Mouse (Mus musculus): Measurements from ENCODE around the gene Ifit3. TPM values are rescaled to one million over a fixed set of nuclear protein-coding genes. Genes with fewer than 3 reads are reported as not detected.
"Not testable (repeated sequence)": the region's sequence is repeated elsewhere in the genome, so short reads cannot be mapped to it uniquely, and the experiment has no call there.

Ifit3 gene
- 0.20 and 0.49 TPM in 2 replicates for polyA plus RNA-seq (2014; fragmentation: Nextera tagmentation; extraction: Ambion mirVana)

- not testable (repeated sequence) for H3K4me3 ChIP-seq (ENCODE audit: low read depth, low read length); H3K27ac ChIP-seq (replicated peaks; ENCODE audit: low read depth, low read length); ATAC-seq (replicated peaks; ENCODE audit: insufficient number of reproducible peaks, low FRiP score, low TSS enrichment, low read depth); H3K9me3 ChIP-seq (replicated peaks; ENCODE audit: control insufficient read depth, low read length); H3K4me2 ChIP-seq (ENCODE audit: low read depth, low read length); DNase-seq (ENCODE audit: low spot score); H3K9ac ChIP-seq (replicated peaks; ENCODE audit: low read length); H3K4me1 ChIP-seq (ENCODE audit: control insufficient read depth, insufficient read depth, low read length); H3K36me3 ChIP-seq (replicated peaks; ENCODE audit: control insufficient read depth, insufficient read depth, low read depth, low read length); H3K27me3 ChIP-seq (ENCODE audit: control insufficient read depth, insufficient read depth, low read length)
- 49% methylated on average over 2 of the region's 2 CpGs for WGBS
Observed at GRCm38 (mm10) chr19:34583126-34583766, at the start of gene Ifit3. Gene Ifit3 (plus strand): TSS chr19:34583531.

- no peaks in the 10 kb centered on the region for H3K9me3 ChIP-seq (replicated peaks; ENCODE audit: control insufficient read depth, low read length)
- H3K27ac ChIP-seq (replicated peaks; ENCODE audit: low read depth, low read length), result no peak overlapping the region
- no peaks in the 10 kb centered on the region for H3K4me1 ChIP-seq (ENCODE audit: control insufficient read depth, insufficient read depth, low read length)
- H3K4me2 ChIP-seq (ENCODE audit: low read depth, low read length), result no peak overlapping the region
- H3K9ac ChIP-seq (replicated peaks; ENCODE audit: low read length), result no peak overlapping the region
- H3K36me3 ChIP-seq (replicated peaks; ENCODE audit: control insufficient read depth, insufficient read depth, low read depth, low read length), result no peaks in the 10 kb centered on the region
- no peak for ATAC-seq (replicated peaks; ENCODE audit: insufficient number of reproducible peaks, low FRiP score, low TSS enrichment, low read depth)
- 85% methylated on average over 1 of the region's 1 CpGs for WGBS
- H3K27me3 ChIP-seq (ENCODE audit: control insufficient read depth, insufficient read depth, low read length), result no peaks in the 10 kb centered on the region
- no peak for DNase-seq (ENCODE audit: low spot score)
- H3K4me3 ChIP-seq (ENCODE audit: low read depth, low read length), result no peak overlapping the region
Observed at GRCm38 (mm10) chr19:34539422-34539821, 43.9 kb upstream of the Ifit3 start.

GRCm38 (mm10) chr19:34546211-34546610 is 37.1 kb upstream of the Ifit3 start:
- H3K4me2 ChIP-seq (ENCODE audit: low read depth, low read length), result no peak overlapping the region
- H3K9ac ChIP-seq (replicated peaks; ENCODE audit: low read length), result no peak overlapping the region
- no peaks in the 10 kb centered on the region for H3K9me3 ChIP-seq (replicated peaks; ENCODE audit: control insufficient read depth, low read length)
- no peaks in the 10 kb centered on the region for H3K4me1 ChIP-seq (ENCODE audit: control insufficient read depth, insufficient read depth, low read length)
- DNase-seq (ENCODE audit: low spot score) (no peak), ATAC-seq (replicated peaks; ENCODE audit: insufficient number of reproducible peaks, low FRiP score, low TSS enrichment, low read depth) (no peak)
- no peak overlapping the region for H3K4me3 ChIP-seq (ENCODE audit: low read depth, low read length)
- no peaks in the 10 kb centered on the region for H3K27me3 ChIP-seq (ENCODE audit: control insufficient read depth, insufficient read depth, low read length)
- no peaks in the 10 kb centered on the region for H3K36me3 ChIP-seq (replicated peaks; ENCODE audit: control insufficient read depth, insufficient read depth, low read depth, low read length)
- H3K27ac ChIP-seq (replicated peaks; ENCODE audit: low read depth, low read length), result no peak overlapping the region
- WGBS, result 87% methylated on average over 4 of the region's 4 CpGs

GRCm38 (mm10) chr19:34547976-34548375 is 35.4 kb upstream of the Ifit3 start:
- Histone ChIP-seq H3K4me2 (ENCODE audit: low read depth, low read length) (no peak overlapping the region), H3K9me3 (replicated peaks; ENCODE audit: control insufficient read depth, low read length) (no peaks in the 10 kb centered on the region), H3K36me3 (replicated peaks; ENCODE audit: control insufficient read depth, insufficient read depth, low read depth, low read length) (no peaks in the 10 kb centered on the region), H3K9ac (replicated peaks; ENCODE audit: low read length) (no peak overlapping the region), H3K4me3 (ENCODE audit: low read depth, low read length) (no peak overlapping the region), H3K27ac (replicated peaks; ENCODE audit: low read depth, low read length) (no peak overlapping the region), H3K27me3 (ENCODE audit: control insufficient read depth, insufficient read depth, low read length) (no peaks in the 10 kb centered on the region), H3K4me1 (ENCODE audit: control insufficient read depth, insufficient read depth, low read length) (no peaks in the 10 kb centered on the region)
- 27% methylated on average over 7 of the region's 7 CpGs for WGBS
- no peak for ATAC-seq (replicated peaks; ENCODE audit: insufficient number of reproducible peaks, low FRiP score, low TSS enrichment, low read depth)
- peak; percentile 80 for DNase-seq (ENCODE audit: low spot score)

- H3K4me1 ChIP-seq (ENCODE audit: control insufficient read depth, insufficient read depth, low read length), result no peaks in the 10 kb centered on the region; the same call in 1 of the 2 replicates
- H3K9me3 ChIP-seq (replicated peaks; ENCODE audit: control insufficient read depth, low read length), result no peaks in the 10 kb centered on the region
- no peak for ATAC-seq (replicated peaks; ENCODE audit: insufficient number of reproducible peaks, low FRiP score, low TSS enrichment, low read depth)
- 0 out of 2 replicates have a peak overlapping the region, but pooled peaks have one; percentile 32 for H3K9ac ChIP-seq (replicated peaks; ENCODE audit: low read length)
- peak overlapping the region; percentile 51 for H3K4me2 ChIP-seq (ENCODE audit: low read depth, low read length)
- WGBS, result 41% methylated on average over 4 of the region's 4 CpGs
- H3K4me3 ChIP-seq (ENCODE audit: low read depth, low read length), result peak overlapping the region; percentile 50
- DNase-seq (ENCODE audit: low spot score), result no peak
- no peaks in the 10 kb centered on the region for H3K36me3 ChIP-seq (replicated peaks; ENCODE audit: control insufficient read depth, insufficient read depth, low read depth, low read length)
- no peaks in the 10 kb centered on the region for H3K27me3 ChIP-seq (ENCODE audit: control insufficient read depth, insufficient read depth, low read length)
- H3K27ac ChIP-seq (replicated peaks; ENCODE audit: low read depth, low read length), result no peak overlapping the region
Observed at GRCm38 (mm10) chr19:34550205-34550533, 33.2 kb upstream of the Ifit3 start.

- DNase-seq (ENCODE audit: low spot score) (peak; percentile 85), ATAC-seq (replicated peaks; ENCODE audit: insufficient number of reproducible peaks, low FRiP score, low TSS enrichment, low read depth) (peak; percentile 93)
- Histone ChIP-seq H3K9me3 (replicated peaks; ENCODE audit: control insufficient read depth, low read length) (no peaks in the 10 kb centered on the region), H3K27ac (replicated peaks; ENCODE audit: low read depth, low read length) (no peak within 1 kb of the TSS), H3K4me3 (ENCODE audit: low read depth, low read length) (peak within 1 kb of the TSS; percentile 50), H3K4me1 (ENCODE audit: control insufficient read depth, insufficient read depth, low read length) (no peaks in the 10 kb centered on the region; the same call in 1 of the 2 replicates), H3K9ac (replicated peaks; ENCODE audit: low read length) (peak within 1 kb of the TSS; percentile 49), H3K4me2 (ENCODE audit: low read depth, low read length) (peak within 1 kb of the TSS; percentile 51), H3K36me3 (replicated peaks; ENCODE audit: control insufficient read depth, insufficient read depth, low read depth, low read length) (no peaks in the 10 kb centered on the region), H3K27me3 (ENCODE audit: control insufficient read depth, insufficient read depth, low read length) (no peaks in the 10 kb centered on the region)
- WGBS, result under 1% methylated on average over 22 of the region's 22 CpGs
Observed at GRCm38 (mm10) chr19:34550534-34551223, 32.7 kb upstream of the Ifit3 start, which contains the start of gene Ifit2. Gene Ifit2 (plus strand): TSS chr19:34550694.

- 60% methylated on average over 5 of the region's 5 CpGs for WGBS
- no peak for DNase-seq (ENCODE audit: low spot score)
- Histone ChIP-seq H3K27me3 (ENCODE audit: control insufficient read depth, insufficient read depth, low read length) (no peaks in the 10 kb centered on the region), H3K4me3 (ENCODE audit: low read depth, low read length) (no peak overlapping the region), H3K4me1 (ENCODE audit: control insufficient read depth, insufficient read depth, low read length) (no peaks in the 10 kb centered on the region; the same call in 1 of the 2 replicates), H3K9me3 (replicated peaks; ENCODE audit: control insufficient read depth, low read length) (no peaks in the 10 kb centered on the region), H3K36me3 (replicated peaks; ENCODE audit: control insufficient read depth, insufficient read depth, low read depth, low read length) (no peaks in the 10 kb centered on the region), H3K27ac (replicated peaks; ENCODE audit: low read depth, low read length) (no peak overlapping the region), H3K9ac (replicated peaks; ENCODE audit: low read length) (no peak overlapping the region), H3K4me2 (ENCODE audit: low read depth, low read length) (no peak overlapping the region)
- ATAC-seq (replicated peaks; ENCODE audit: insufficient number of reproducible peaks, low FRiP score, low TSS enrichment, low read depth), result no peak
Observed at GRCm38 (mm10) chr19:34551981-34552380, 31.4 kb upstream of the Ifit3 start.

GRCm38 (mm10) chr19:34553021-34553420 is 30.3 kb upstream of the Ifit3 start:
- 54% methylated on average over 6 of the region's 6 CpGs for WGBS
- no peaks in the 10 kb centered on the region; the same call in 1 of the 2 replicates for H3K4me1 ChIP-seq (ENCODE audit: control insufficient read depth, insufficient read depth, low read length)
- no peak overlapping the region for H3K9ac ChIP-seq (replicated peaks; ENCODE audit: low read length)

More at GRCm38 (mm10) chr19:34553021-34553420, 30.3 kb upstream of the Ifit3 start:
- Histone ChIP-seq H3K27ac (replicated peaks; ENCODE audit: low read depth, low read length) (no peak overlapping the region), H3K27me3 (ENCODE audit: control insufficient read depth, insufficient read depth, low read length) (no peaks in the 10 kb centered on the region), H3K36me3 (replicated peaks; ENCODE audit: control insufficient read depth, insufficient read depth, low read depth, low read length) (no peaks in the 10 kb centered on the region), H3K4me2 (ENCODE audit: low read depth, low read length) (no peak overlapping the region), H3K4me3 (ENCODE audit: low read depth, low read length) (no peak overlapping the region), H3K9me3 (replicated peaks; ENCODE audit: control insufficient read depth, low read length) (no peaks in the 10 kb centered on the region)
- DNase-seq (ENCODE audit: low spot score) (peak; percentile 39), ATAC-seq (replicated peaks; ENCODE audit: insufficient number of reproducible peaks, low FRiP score, low TSS enrichment, low read depth) (no peak)
